Mouse (Mus musculus): ENCODE data around the gene Mlh3. TPM values are rescaled to one million over a fixed set of nuclear protein-coding genes. Genes with fewer than 3 reads are reported as not detected.

The Mlh3 gene
- total RNA-seq, 2 experiments from 2014 or later: 8.6 to 11.5 TPM

- no peak for DNase-seq
Observed at GRCm38 (mm10) chr12:85280845-85281651, 10.6 kb upstream of the Mlh3 start.

GRCm38 (mm10) chr12:85280105-85280844, 9.9 kb upstream of the Mlh3 start:
- peak; percentile 98 for DNase-seq

GRCm38 (mm10) chr12:85279396-85280080, 9.1 kb upstream of the Mlh3 start:
- peak; percentile 29 for DNase-seq

GRCm38 (mm10) chr12:85278919-85279318, 8.5 kb upstream of the Mlh3 start:
- DNase-seq: no peak

GRCm38 (mm10) chr12:85276273-85276672, 5.9 kb upstream of the Mlh3 start:
- DNase-seq: no peak

- no peak for DNase-seq
Observed at GRCm38 (mm10) chr12:85273508-85273907, 3.1 kb upstream of the Mlh3 start.

GRCm38 (mm10) chr12:85271843-85272206, 1.4 kb upstream of the Mlh3 start:
- DNase-seq: no peak

GRCm38 (mm10) chr12:85271132-85271842, 888 bp upstream of the Mlh3 start:
- DNase-seq: no peak

GRCm38 (mm10) chr12:85269821-85270220, 578 bp downstream of the Mlh3 start:
- DNase-seq: no peak

- DNase-seq: no peak
Observed at GRCm38 (mm10) chr12:85266248-85266647, 4.2 kb downstream of the Mlh3 start.

GRCm38 (mm10) chr12:85264940-85265339, 5.5 kb downstream of the Mlh3 start:
- DNase-seq: no peak

GRCm38 (mm10) chr12:85264531-85264930, 5.9 kb downstream of the Mlh3 start:
- DNase-seq: peak; percentile 20

GRCm38 (mm10) chr12:85263190-85263589, 7.2 kb downstream of the Mlh3 start:
- no peak for DNase-seq

GRCm38 (mm10) chr12:85262489-85262888, 7.9 kb downstream of the Mlh3 start:
- DNase-seq: no peak

- DNase-seq: no peak
Observed at GRCm38 (mm10) chr12:85257008-85257639, 13.3 kb downstream of the Mlh3 start.

- no peak for DNase-seq
Observed at GRCm38 (mm10) chr12:85256074-85256751, 14.2 kb downstream of the Mlh3 start.

- no peak for DNase-seq
Observed at GRCm38 (mm10) chr12:85252083-85252482, 18.3 kb downstream of the Mlh3 start.

- DNase-seq: no peak
Observed at GRCm38 (mm10) chr12:85237553-85237952, 32.8 kb downstream of the Mlh3 start.

- DNase-seq: peak; percentile 40
Observed at GRCm38 (mm10) chr12:85233376-85234358, 36.7 kb downstream of the Mlh3 start.
